Mouse (Mus musculus) kidney, adult 8-10 months (tissue): ENCODE measurements at regions not wholly inside any gene's neighbourhood (a gene's known extent, or its start where the extent isn't known, plus 50 kb on each side); places are given as distances from the start of the nearest gene placed in this dataset.
"Not testable (repeated sequence)": the region's sequence is repeated elsewhere in the genome, so short reads cannot be mapped to it uniquely, and the experiment has no call there.

Experiments used
- DNase-seq, 2 experiments: peaks; one replicate each; pipeline ENCODE4 v3.0.0; 2022

DNA sequence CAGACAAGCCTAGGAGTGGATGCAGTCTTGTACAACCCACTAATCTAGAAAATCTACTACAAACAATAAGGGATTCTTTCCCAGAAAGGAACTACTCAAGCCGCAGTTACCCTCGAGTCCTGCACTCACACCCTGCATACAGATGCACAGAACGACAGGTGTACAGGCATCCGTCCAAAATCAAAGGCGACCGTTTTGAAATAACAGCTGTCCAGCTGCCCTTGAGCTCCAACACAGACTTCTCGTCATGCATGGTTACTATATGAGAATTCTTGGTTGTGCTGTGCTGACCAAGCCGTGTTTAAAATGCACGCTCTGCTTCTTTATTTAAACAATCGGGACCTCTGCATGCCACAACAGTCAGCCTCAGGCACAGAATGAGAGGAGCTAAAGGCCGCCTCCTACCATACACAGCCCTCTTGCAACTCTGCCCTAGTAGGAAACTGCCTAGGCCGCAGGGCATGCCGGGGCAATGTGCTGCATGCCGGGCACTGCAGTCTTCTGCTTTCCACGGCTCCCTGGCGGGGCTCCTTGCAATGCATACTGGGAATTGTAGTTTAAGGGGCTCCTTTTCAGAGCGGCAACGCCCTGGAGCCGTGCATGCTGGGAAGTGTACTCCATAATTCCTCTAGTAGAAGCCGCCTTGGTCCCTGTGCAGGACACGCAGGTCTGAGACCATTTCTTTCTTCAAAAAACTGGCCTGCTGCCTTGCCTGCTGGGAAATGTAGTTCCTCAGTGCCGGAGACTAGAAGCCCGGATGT, 237.4 kb upstream of the Myt1l start:
- DNase-seq = peak; percentile 97 to 99

DNA sequence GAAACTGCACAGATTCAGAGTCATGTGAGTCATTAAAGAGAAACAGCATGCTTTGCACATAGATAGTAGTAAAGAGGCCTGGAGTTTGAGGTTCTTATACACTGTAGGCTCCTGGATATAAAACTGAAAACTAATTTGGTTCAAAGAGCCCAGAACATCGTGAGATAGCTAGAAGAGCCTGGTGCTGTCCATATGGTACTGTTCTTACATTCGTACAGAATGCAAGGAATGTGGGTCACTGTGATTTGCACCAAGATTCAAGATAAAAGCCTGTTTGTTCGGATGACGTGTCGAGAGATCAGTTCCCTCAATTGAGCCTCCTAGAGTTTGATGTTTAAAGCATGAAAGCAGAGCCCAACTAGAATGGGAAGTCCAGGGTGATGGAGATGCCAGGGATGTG, 230.2 kb upstream of the Myt1l start:
- DNase-seq = no peak

DNA sequence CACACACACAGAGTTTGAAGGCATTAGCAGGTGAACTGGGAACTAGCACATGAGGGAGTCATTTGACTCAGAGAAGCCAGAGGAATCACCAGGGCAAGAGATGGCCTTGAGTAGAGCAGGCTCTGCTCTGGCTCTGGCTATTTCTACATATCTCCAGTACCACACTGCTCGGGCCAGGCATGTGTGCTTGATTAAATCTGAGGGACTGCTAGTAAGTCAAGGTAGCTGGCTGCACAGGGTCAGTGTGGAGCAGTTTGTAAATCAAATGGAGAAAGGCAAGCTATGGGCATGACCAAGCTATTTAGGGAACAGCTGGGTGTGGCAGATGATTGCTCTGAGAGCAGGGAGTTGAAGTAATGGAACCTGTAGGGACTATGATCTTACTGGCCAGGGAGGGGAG, 212.5 kb upstream of the Myt1l start:
- DNase-seq = no peak

DNA sequence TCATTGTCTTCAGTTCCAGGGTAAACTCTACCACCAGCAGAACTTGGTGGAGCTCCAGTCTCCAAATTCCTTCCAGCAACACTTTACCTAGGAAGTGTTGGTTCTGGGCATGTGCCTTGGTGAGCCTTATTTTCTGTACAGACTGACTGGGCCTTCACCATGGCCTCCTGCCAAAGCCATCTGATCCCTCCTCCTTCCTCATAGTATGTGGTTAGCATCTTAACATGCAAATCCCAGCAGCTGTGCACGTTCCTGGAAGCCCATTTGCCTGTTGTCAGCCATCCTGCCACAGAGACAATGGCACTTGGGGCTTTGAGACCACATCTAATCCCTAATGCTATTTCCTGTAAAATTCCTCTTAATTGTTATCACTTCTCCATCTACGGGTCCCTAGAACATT, 206.7 kb upstream of the Myt1l start:
- DNase-seq = no peak

DNA sequence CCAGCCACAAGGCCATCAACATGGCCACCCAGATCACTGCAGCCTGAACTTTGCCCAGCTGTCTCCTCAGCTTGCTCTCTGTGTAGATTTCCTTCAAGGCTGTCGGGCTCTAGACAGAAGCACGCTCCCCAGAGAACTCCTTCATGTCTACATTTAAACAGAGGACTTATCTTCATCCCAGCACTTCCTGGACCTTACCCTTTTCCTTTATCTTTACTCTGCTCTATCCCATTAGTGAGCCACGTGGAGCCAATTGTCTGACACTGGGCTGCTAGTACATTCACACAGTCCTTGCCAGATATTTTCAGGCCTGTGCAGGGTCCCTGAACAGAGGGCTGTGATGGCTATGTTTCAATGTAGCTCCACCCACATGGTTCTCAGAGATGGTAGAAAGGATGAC, 204.7 kb upstream of the Myt1l start:
- DNase-seq = no peak

DNA sequence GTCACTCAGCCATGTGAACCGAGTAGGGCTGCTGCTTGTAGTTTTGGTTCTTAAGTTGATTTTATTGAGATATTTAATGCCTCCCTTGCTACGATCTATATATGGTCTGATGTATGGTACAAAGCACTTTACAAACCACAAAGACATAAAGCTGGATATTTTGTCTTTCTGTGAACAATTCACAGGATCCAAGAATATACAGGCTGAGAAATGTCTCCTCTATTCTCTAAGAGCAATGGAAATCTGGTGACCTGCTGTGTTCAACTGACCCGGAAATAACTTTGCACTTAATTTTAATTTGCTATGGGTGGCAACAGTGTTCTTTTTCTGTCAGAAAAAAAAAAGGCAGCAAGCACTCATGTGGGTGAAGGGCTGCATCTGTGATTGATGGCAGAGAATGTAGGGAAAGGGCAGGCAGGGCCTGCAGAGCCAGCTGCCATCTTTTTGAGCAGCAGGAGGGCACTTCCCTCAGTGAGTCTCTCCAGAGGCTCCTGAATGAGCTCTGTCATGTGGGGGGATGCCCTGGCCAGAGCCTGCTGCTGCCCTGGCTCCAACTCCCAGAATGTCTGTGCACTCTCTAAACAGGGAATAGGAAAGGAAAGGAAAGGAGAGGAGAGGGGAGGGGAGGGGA, 192.2 kb upstream of the Myt1l start:
- DNase-seq = no peak

DNA sequence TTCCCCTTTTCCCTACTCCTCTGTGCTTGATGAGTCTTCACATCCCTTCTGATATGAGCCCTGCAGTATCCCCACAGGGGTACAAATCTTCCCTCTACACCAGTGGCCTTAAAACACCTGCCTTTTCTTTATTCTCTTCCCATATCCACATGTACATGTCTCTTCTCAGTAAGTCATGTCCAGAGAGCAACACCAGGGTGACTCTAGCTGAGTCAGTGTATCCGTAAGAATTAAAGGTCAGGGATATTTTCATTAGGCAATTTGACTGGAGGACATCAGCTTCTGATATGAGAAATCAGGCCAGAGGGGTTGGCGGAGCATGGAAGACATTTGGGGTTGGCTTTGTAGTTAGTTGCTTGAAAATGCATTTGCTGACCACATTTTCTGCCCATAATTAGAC, 190.8 kb upstream of the Myt1l start:
- no peak for DNase-seq

DNA sequence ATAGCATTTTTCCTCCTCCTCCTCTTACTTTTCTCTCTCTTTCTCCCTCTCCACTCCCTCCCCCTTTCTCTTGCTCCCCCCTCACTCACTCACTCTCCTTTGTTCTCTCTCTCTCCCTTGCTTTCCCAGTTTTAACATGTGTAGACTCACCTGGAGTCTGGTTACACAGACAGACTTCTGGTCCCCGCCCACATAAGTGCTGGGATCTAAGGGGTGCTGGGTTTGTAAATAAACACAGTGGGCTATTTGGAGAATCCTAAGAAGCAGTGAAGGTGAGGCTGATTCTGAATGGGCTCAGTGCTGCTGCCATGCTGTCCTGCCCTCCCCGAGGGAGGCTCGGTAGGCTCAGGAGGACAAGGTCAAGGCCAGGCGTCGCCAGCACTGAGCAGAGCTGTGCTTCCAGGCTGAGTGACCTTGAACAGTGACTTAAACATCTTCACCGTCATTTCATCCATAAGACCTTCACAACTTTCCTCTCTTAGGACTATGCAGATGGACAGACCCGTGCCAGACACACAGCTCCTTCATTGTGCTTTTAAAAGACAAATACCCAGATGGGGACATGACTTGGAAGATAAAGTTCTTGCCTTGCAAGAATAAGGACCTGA, 186.7 kb upstream of the Myt1l start:
- DNase-seq = no peak

DNA sequence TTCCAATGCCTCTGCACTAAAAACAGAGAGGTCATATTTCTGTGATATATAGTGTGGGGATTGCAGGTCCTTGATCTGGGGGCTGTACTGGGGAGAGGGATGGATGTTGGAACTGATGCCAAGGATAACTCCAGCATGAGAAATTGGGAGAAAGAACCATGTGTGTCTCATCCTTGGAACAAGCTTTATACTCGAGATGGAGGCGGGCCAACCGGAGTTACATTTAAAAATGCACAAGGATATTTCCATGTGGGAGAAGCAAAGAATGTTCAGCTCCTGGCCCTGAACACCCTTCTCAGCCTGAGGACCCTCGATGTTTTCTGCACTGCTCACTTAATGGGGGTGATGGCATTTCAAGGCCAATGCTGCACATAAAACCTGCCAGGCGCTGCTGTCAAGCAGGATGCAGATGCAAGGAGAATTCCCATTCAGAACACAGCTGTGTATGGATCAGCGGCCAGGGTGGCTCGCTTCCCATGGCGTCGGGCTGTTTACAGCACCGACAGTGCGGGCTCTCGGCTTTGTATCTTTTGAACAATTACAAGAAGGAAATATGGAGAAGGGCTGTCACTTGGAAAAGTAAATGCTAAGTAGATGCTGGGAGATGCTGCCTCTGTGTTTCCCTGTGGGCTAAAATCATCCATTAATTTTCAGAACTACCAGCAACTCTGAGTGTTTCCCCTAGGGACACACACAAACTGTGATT, 184.9 kb upstream of the Myt1l start:
- DNase-seq = no peak

DNA sequence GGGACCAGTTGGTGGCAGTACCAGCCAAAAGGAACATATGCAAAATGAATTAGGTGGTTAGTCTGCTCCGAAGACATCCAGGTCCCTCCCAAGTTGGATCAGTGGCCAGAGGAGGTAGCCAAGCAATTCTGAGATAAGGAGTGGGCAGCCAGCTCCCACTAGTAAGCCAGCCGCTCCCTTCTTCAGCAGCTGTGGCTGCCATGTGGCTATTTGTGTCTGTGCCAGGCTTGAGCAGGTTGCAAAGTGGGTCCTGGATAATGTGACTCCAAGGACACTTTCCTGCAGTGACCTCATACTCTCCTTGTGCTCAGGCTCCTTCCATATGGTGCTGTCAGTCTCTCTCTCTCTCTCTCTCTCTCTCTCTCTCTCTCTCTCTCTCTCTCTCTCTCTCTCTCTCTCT, 179.5 kb upstream of the Myt1l start:
- peak in 1 of 2 experiments; percentile 6 for DNase-seq

DNA sequence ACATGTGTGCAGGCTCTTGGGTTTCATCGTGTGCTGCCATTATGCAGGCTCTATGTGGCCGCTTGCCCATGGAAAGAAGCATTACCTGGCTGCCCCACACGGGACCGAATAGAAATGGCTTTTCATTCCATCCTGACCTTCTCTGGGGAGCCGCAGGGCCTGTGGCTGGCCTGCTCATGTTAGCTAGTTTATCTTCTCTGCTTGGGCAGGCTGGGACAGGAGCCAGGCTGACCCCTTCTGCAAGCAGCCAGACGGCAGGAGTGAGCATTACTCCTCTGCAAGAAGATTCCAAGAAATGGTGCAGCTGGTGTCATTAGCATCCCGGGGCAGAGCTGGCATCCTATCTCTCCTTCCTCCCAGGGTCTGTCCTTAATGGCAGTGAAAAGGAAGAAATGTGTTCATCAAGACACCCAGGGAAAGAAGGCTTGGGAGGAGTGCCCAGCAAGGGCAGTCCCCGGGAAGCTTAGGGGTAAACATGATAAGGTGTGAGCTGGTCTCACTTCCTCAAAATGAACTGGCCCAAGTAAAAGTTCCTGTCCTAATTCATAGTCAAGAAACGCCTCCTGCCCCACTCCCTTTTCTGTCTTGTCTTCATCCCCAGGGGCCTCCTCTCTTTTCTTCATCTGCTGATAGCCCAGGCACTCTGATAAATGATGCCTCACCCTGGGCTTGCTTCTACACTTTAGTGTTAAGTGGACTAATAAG, 178.9 kb upstream of the Myt1l start:
- DNase-seq = no peak

DNA sequence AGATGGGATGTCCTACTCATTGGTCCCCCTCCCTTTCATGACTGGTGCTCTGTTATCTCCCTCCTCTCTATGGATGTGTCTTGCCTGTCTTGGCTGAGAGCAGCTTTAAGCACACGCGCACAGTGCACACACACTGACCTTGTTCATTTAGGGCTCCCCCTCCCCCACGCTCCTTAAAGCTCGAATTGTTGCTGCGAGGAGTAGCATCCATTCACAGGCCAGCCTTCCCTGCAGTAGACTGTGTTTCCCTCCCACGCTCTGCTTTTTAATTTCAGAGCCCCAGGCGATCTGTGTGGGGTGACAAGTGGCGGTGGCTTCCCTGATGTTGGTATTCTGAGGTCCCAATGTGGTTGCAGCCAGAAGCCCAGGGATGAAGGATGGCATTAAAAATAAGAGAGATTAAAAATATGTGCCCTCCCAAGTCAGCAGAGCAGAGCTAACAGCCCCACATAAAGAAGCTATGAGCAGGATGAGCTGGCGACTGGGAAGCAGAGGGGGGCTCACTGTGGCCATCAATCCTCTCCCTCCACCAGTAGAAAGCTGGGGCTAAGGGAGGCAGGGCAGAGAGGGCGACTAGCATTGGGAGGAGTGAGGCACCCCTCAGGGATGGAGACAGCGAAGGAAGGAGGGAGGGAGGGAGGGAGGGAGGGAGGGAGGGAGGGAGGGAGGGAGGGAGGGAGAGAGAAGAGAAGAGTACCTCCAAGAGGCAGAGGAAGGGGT, 174.2 kb upstream of the Myt1l start:
- DNase-seq = no peak

DNA sequence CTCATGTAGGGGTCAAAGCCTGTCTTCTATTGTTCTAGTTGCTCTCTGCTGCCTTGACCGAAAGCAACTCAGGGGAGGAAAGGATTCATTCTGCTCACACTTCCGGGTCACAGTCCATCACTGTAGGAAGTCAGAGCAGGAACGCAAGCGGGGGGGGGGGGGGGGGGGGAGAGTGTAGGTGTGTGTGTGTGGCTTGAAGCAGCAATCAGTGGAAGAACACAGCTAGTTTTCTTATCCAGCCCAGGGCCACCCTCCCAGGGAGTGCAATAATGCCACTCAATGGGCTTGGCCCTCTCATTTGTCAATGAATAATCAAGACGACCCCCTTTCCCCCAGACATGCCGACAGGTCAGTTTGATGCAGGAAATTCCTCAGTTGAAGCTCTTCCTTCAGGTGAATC, 173.4 kb upstream of the Myt1l start:
- no peak for DNase-seq

DNA sequence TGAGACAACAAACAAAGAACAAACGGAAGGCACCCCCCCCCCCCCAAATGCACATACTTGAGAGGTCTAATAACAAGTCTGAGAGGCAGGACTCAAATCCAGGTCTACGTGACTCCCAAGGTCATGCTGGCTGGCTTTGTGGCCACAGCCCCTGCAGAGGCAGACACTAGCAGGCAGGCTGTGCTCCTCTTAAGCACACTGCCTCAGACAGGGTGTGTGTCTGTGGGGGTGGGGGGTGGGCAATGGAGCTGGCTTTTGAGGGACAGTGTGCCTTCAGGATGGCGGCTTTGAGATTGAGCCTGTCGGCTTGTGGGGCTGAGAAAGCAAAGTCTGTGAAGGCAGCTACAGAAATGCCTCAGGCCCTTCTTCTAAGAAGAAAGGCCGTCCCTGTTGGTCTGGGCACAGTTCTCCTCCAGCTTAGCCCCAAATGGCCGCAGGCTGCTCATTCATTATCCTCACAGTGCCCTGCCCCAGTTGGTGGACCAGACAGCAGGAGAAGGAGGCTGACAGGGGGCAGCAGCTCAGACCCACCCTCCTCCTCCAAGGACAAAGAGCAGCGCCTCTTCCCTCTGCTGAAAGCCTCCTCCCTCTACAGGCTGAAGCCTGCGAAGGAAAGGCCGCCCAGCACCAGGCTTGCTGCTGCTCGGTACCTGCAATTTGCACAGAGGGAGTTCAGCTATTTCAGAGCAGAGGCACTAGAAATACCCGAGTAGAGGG, 171.3 kb upstream of the Myt1l start:
- DNase-seq = no peak

DNA sequence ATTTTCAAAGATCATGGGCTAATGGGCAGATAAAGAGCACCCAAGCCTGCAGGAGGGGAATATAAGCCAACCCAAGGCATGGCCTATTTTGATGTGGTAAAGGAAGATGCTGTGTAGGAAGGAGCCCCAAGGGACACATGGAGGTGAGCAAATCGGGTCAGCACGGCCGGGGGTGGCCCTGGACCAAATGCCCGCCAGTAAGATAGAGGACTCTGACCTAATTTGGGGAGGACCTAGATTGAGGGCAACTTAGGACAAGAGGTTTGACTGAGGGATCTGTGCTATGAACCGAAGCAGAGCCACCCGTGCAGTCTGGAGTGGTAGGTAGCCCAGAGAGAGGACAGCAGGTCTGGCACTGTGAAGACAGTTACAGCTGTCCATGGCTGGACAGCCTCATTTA, 166.9 kb upstream of the Myt1l start:
- no peak for DNase-seq

DNA sequence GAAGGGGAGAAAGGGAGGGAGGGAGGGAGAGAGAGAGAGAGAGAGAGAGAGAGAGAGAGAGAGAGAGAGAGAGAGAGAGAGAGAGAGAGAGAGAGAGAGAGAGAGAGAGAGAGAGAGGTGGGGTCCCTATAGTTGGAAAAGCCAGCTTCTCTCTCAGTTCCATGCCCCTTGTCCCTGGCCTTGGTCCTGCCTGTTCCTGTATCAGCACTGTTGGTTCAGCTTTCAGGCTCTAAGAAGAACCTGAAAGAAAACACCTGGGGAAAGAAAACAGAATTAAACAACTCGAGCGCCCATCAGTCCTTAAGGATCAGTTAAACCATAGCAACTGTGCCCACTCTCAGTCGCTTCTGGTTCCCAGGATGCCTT, 160.5 kb upstream of the Myt1l start:
- DNase-seq = not testable (repeated sequence)

DNA sequence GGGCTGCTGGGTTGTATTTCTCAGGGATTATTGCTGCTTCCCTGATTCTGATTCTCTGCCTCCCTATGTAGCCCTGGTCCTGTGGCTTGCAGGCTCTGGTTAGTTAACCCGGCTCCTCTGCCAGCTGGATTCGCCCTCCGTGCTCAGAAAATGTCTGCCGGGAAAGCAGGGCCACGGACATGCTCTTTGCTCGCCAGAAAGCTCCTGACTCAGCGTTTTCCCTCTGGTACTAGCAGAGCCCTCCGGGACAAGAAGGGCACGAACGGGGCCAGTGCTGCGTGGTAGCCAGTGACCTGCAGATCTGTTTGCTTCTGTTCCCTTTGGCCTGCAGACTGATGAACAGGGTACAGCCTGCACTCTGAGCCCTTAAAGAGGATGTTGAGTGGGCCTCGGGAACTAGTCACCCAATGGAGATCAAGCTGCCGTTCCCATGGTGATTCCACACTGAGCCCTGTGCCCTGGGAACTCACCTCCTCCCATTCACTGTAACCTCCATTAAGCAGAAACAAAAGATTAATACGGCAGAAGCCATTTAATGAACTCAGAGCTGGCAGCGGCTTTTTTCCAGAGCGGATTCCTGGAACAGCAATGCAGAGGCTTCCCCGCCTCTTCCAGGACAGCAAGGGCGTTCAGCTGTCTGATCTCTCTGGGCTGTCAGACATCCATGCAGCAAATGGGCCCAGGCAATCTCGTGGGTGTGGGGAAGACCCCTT, 159.9 kb upstream of the Myt1l start:
- peak; percentile 21 to 51 for DNase-seq

DNA sequence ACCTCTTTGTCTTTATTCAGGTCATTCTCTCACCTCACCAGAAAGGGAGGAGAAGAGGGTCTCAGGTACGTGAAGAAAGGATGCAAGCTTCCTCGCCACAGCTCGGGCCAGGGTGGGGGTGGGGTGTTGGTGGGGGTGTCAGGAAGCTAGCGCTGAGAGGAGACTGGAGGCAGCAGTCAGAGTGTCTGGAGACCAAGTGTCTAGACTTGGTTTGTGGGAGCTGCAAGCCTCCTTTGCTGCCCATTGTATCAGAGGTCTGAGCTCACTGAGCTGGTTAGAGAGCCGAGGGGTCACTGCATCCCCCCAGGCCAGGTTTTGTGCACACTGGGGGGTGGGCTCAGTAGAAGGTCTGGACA, 159.4 kb upstream of the Myt1l start:
- DNase-seq = no peak

DNA sequence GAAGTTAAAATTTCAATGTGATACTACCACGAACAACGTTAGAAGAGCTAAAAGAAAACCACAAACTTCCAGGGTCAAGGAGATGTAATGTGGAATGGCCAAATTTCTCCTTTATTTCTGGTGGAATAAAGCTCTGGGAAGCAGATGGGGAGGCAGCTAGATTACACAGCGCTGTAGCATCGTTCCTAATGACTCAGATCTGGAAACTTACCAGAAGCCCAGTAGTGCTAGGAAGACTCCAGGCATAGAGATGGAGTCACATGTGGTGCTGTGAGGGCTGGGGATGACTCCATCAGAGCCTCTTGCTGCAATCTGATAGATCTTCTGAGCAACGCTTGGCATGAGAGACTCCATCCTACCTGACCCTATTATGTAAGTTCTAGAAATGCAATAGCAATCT, 136.4 kb upstream of the Myt1l start:
- DNase-seq = no peak

DNA sequence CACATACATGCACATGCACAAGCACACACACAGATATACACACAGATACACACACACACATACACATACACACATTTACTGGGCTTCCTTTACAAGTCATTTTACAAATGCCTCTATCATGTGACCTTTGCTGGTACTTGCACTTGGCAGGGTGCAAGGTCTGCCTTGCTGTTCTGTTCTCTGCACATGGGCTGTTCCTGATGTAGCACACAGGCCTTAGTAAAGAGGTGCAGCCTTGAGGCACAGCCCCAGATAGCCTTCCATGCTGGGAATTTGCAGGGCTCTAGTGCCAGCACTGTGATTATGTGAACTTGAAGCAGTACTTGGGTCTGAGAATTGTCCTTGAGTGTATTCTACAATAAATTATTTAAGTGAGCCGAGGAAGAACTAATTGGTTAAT, 133.9 kb upstream of the Myt1l start:
- no peak for DNase-seq

DNA sequence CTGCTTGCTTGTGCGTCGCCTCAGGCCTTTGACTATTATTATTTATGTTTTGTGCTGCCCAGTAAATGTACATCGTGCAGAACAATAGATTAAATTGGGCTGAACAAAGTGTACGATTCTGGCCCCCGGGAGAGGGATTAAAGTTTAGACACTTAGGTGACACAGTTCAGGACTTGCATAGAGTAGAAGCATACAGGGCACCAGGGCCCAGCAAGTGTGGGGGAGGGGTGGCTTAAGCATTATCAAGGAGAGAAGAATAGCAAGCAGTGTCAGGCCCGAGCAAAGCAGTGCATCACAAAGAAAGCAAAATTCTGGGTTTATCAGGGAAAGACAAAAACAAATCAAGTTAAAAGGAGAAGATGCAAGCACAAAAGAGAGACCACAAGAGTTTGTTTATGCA, 133.3 kb upstream of the Myt1l start:
- DNase-seq = no peak
